Mouse (Mus musculus): ENCODE results near the gene Spryd3. TPM values are rescaled to one million over a fixed set of nuclear protein-coding genes. Genes with fewer than 3 reads are reported as not detected.
"Not testable (repeated sequence)": the region's sequence is repeated elsewhere in the genome, so short reads cannot be mapped to it uniquely, and the experiment has no call there.

Spryd3 gene
- polyA plus RNA-seq, 1 experiment from 2014 or later: 40.2 TPM

DNA sequence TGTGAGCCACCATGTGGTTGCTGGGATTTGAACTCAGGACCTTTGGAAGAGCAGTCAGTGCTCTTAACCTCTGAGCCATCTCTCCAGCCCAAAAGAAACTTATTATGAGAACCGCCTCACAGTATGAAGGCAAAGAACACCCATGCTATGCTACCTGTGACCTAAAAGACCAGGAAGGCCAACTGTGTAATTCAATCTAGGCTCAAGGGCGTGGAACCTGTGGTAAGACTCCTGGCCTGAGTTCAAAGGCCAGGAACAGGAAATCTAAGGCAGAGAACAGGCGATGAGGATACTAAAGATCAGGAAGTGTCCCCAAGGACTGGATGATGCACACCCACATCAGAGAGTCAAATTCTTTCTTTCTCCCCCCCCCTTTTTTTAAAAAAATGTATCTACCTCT is 37.5 kb upstream of the Spryd3 start:
- H3K27me3 ChIP-seq (ENCODE audit: control insufficient read depth, insufficient read depth, low read length): no peaks in the 10 kb centered on the region
- H3K9me3 ChIP-seq (ENCODE audit: control insufficient read depth, low read length): no peaks in the 10 kb centered on the region
- ATAC-seq (ENCODE audit: low FRiP score, low TSS enrichment) (no peak), DNase-seq (no peak)
- 92% methylated on average over 3 of the region's 3 CpGs for WGBS
- H3K4me3 ChIP-seq (replicated peaks; ENCODE audit: low read depth, low read length): no peak overlapping the region
- no peak overlapping the region for H3K27ac ChIP-seq (replicated peaks; ENCODE audit: low read depth, low read length)
- no peak overlapping the region for H3K9ac ChIP-seq (replicated peaks; ENCODE audit: low read length)
- H3K36me3 ChIP-seq (ENCODE audit: control insufficient read depth, insufficient read depth, low read length): 0 out of 2 replicates have a peak, but pooled peaks cover 4% of the 10 kb centered on the region
- no peak overlapping the region for H3K4me2 ChIP-seq (ENCODE audit: low read length)
- H3K4me1 ChIP-seq (ENCODE audit: control insufficient read depth, insufficient read depth, low read length): no peaks in the 10 kb centered on the region

DNA sequence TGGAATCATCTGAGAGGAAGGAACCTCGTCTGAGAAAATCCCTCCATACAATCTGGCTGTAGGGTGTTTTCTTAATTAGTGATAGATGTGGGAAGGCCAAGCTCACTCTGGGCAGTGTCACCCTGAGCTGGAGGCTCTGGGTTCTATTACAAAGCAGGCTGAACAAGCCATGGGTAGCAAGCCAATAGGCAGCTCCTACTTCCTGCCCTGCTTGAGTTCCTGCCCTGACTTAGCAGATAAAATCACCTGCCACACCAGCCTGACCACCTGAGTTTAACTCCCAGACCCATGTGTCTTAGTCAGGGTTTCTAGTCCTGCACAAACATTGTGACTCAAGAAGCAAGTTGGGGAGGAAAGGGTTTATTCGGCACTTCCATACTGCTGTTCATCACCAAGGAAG is 33.0 kb upstream of the Spryd3 start:
- Histone ChIP-seq H3K27ac (replicated peaks; ENCODE audit: low read depth, low read length) (no peak overlapping the region), H3K36me3 (ENCODE audit: control insufficient read depth, insufficient read depth, low read length) (no peaks in the 10 kb centered on the region), H3K9me3 (ENCODE audit: control insufficient read depth, low read length) (no peaks in the 10 kb centered on the region), H3K4me2 (ENCODE audit: low read length) (no peak overlapping the region), H3K4me3 (replicated peaks; ENCODE audit: low read depth, low read length) (no peak overlapping the region), H3K27me3 (ENCODE audit: control insufficient read depth, insufficient read depth, low read length) (no peaks in the 10 kb centered on the region), H3K9ac (replicated peaks; ENCODE audit: low read length) (no peak overlapping the region), H3K4me1 (ENCODE audit: control insufficient read depth, insufficient read depth, low read length) (no peaks in the 10 kb centered on the region)
- 76% methylated on average over 2 of the region's 2 CpGs for WGBS
- ATAC-seq (ENCODE audit: low FRiP score, low TSS enrichment) (no peak), DNase-seq (no peak)

DNA sequence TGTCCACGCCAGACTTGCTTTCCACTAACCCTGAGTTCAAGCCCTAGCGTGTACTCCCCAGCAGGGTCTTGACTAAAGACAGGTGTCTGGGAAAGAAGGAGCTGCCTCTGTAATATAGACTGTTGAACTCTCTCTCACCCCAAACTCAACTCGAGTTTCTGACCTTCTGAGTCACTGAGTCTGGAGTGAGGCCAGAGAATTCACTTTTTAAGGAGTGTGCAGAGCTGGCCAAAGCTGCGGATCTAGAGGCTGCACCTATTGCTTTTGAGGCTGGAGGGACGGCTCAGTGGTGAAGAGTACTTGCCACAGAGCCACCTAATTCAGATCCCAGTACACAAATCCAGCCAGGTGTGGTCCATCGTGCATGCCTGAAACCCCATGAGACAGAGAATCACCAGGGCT is 31.6 kb upstream of the Spryd3 start:
- Histone ChIP-seq H3K27ac (replicated peaks; ENCODE audit: low read depth, low read length) (no peak overlapping the region), H3K4me3 (replicated peaks; ENCODE audit: low read depth, low read length) (no peak overlapping the region), H3K27me3 (ENCODE audit: control insufficient read depth, insufficient read depth, low read length) (no peaks in the 10 kb centered on the region), H3K9me3 (ENCODE audit: control insufficient read depth, low read length) (no peaks in the 10 kb centered on the region), H3K36me3 (ENCODE audit: control insufficient read depth, insufficient read depth, low read length) (no peaks in the 10 kb centered on the region), H3K4me1 (ENCODE audit: control insufficient read depth, insufficient read depth, low read length) (no peaks in the 10 kb centered on the region), H3K4me2 (ENCODE audit: low read length) (no peak overlapping the region), H3K9ac (replicated peaks; ENCODE audit: low read length) (no peak overlapping the region)
- no peak for ATAC-seq (ENCODE audit: low FRiP score, low TSS enrichment)
- 76% methylated on average over 6 of the region's 6 CpGs for WGBS
- no peak for DNase-seq

DNA sequence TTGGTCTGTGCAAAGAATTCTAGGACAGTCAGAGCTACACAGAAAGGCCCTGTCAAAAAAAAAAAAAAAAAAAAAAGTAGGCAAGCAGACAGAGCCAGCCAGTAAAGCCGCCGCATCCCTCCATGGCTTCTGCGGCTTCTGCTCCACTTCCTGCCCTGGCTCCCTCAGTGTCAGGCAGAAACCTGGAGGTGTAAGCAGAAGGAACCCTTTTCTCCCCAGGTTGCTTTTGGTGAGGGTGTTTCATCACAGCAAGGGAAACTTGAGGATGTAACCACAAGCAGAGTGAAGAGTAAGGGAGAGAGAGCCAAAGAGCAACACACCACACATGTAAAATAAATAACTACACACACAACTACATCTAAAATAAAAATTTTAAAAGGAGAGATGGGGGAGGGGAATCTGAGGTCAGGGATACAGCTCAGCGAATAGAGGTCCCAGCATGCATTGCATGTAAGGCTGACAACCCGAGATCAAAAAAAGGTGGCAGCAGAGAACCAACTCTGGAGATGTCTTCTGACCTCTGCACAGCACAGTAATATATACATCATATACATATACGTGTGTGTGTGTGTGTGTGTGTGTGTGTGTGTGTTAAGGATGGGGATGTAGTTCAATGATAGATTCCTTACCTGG is 29.6 kb upstream of the Spryd3 start:
- Histone ChIP-seq H3K36me3 (ENCODE audit: control insufficient read depth, insufficient read depth, low read length) (no peaks in the 10 kb centered on the region), H3K9ac (replicated peaks; ENCODE audit: low read length) (no peak overlapping the region), H3K9me3 (ENCODE audit: control insufficient read depth, low read length) (no peaks in the 10 kb centered on the region), H3K27me3 (ENCODE audit: control insufficient read depth, insufficient read depth, low read length) (no peaks in the 10 kb centered on the region), H3K27ac (replicated peaks; ENCODE audit: low read depth, low read length) (no peak overlapping the region), H3K4me3 (replicated peaks; ENCODE audit: low read depth, low read length) (no peak overlapping the region), H3K4me2 (ENCODE audit: low read length) (no peak overlapping the region), H3K4me1 (ENCODE audit: control insufficient read depth, insufficient read depth, low read length) (no peaks in the 10 kb centered on the region)
- DNase-seq (no peak), ATAC-seq (ENCODE audit: low FRiP score, low TSS enrichment) (no peak)
- 64% methylated on average over 6 of the region's 6 CpGs for WGBS

DNA sequence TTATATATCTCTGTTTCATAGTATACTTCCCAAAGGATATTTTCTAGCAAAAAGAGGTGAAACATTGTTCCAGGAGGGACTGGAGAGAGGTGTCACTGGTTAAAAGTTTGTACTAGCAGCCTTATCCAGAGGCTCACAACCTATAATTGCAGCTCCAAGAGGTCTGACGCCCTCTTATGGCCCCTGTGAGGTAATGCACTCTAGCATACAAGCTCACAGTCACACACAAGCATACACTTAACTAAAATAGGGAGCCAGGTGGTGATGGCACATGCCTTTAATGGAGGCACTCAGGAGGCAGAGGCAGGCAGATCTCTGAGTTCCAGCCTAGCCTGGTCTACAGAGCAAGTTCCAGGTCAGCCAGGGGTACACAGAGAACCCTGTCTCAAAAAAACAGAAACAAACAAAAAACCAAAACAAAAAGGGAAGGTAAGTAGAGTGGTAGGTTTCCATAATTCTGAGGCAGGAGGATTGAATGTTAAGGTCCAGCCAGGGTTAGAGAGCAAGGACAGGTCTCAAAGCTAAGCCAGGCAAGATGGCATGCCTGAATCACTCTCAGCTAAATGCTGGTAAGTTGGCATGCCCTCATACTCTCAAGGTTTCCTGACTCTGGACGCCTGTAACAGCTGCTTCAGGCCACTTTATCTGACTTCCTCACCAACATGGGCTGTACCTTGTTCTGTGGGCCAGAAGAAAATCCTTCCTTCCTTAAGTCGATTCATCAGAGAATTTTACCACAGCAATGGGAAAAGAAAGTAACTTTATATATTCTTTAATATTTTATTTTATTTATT is 28.1 kb upstream of the Spryd3 start:
- no peaks in the 10 kb centered on the region for H3K36me3 ChIP-seq (ENCODE audit: control insufficient read depth, insufficient read depth, low read length)
- H3K27me3 ChIP-seq (ENCODE audit: control insufficient read depth, insufficient read depth, low read length): no peaks in the 10 kb centered on the region
- no peak overlapping the region for H3K4me2 ChIP-seq (ENCODE audit: low read length)
- no peaks in the 10 kb centered on the region for H3K4me1 ChIP-seq (ENCODE audit: control insufficient read depth, insufficient read depth, low read length)
- H3K4me3 ChIP-seq (replicated peaks; ENCODE audit: low read depth, low read length): no peak overlapping the region
- H3K9me3 ChIP-seq (ENCODE audit: control insufficient read depth, low read length): no peaks in the 10 kb centered on the region
- no peak overlapping the region for H3K27ac ChIP-seq (replicated peaks; ENCODE audit: low read depth, low read length)
- WGBS: 62% methylated on average over 3 of the region's 3 CpGs
- DNase-seq (no peak), ATAC-seq (ENCODE audit: low FRiP score, low TSS enrichment) (no peak)
- H3K9ac ChIP-seq (replicated peaks; ENCODE audit: low read length): no peak overlapping the region

DNA sequence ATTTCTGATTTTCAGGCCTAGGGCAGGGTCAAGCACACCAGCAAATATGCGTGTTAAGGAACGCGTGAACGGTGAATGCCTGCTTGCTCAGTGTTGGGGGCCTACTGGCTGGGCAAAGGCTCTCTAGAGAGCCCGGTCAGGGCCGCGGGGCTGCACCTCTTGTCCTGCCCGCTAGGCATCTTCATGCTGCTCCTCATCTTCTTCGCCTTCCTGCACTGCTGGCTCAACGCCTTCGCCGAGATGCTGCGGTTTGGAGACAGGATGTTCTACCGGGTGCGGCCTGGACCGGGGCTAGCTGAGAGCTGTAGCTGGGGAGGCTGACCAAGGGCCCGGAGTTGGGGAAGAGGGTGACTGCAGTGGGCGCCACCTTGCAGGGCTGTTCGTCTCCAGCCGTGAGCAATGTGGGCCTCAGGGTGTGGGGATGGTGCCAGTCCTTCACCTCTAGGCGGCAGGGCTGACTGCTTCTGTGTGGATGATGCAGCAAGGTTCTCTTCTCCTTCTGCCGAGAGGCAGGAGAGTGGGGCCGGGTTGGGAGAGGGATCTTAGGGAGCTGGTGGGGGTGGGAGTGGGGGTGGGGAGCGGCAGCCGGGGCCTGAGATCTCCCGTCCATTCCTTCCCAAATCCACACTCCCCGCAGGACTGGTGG is 24.5 kb upstream of the Spryd3 start:
- no peak for DNase-seq
- Histone ChIP-seq H3K9me3 (ENCODE audit: control insufficient read depth, low read length) (no peaks in the 10 kb centered on the region), H3K27ac (replicated peaks; ENCODE audit: low read depth, low read length) (no peak overlapping the region), H3K4me1 (ENCODE audit: control insufficient read depth, insufficient read depth, low read length) (peaks cover 6% of the 10 kb centered on the region; the same call in 1 of the 2 replicates), H3K27me3 (ENCODE audit: control insufficient read depth, insufficient read depth, low read length) (no peaks in the 10 kb centered on the region), H3K4me2 (ENCODE audit: low read length) (no peak overlapping the region), H3K36me3 (ENCODE audit: control insufficient read depth, insufficient read depth, low read length) (no peaks in the 10 kb centered on the region), H3K9ac (replicated peaks; ENCODE audit: low read length) (no peak overlapping the region), H3K4me3 (replicated peaks; ENCODE audit: low read depth, low read length) (no peak overlapping the region)
- 67% methylated on average over 26 of the region's 27 CpGs for WGBS
- no peak for ATAC-seq (ENCODE audit: low FRiP score, low TSS enrichment)

DNA sequence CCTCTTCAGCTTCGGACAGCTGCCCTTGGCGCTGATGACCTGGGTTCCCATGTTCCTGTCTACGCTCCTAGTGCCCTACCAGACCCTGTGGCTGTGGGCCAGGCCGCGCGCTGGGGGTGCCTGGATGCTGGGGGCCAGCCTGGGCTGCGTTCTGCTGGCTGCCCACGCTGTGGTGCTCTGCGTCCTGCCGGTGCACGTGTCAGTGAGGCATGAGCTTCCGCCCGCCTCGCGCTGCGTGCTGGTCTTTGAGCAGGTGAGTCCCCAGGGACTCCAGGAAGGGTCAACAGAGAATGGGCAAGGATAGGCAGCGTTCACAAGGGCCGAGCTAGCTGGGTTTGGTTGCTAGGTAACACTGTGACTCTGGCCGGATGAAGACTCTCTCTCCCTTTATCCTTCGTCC is 20.8 kb upstream of the Spryd3 start:
- Histone ChIP-seq H3K27ac (replicated peaks; ENCODE audit: low read depth, low read length) (peak overlapping the region; percentile 55), H3K4me3 (replicated peaks; ENCODE audit: low read depth, low read length) (no peak overlapping the region), H3K4me2 (ENCODE audit: low read length) (peak overlapping the region; percentile 28; the same call in 1 of the 2 replicates), H3K4me1 (ENCODE audit: control insufficient read depth, insufficient read depth, low read length) (peaks cover 6% of the 10 kb centered on the region; the same call in 1 of the 2 replicates), H3K27me3 (ENCODE audit: control insufficient read depth, insufficient read depth, low read length) (no peaks in the 10 kb centered on the region), H3K9me3 (ENCODE audit: control insufficient read depth, low read length) (no peaks in the 10 kb centered on the region), H3K9ac (replicated peaks; ENCODE audit: low read length) (no peak overlapping the region), H3K36me3 (ENCODE audit: control insufficient read depth, insufficient read depth, low read length) (no peaks in the 10 kb centered on the region)
- 18% methylated on average over 20 of the region's 20 CpGs for WGBS
- DNase-seq (peak; percentile 66), ATAC-seq (ENCODE audit: low FRiP score, low TSS enrichment) (no peak)

DNA sequence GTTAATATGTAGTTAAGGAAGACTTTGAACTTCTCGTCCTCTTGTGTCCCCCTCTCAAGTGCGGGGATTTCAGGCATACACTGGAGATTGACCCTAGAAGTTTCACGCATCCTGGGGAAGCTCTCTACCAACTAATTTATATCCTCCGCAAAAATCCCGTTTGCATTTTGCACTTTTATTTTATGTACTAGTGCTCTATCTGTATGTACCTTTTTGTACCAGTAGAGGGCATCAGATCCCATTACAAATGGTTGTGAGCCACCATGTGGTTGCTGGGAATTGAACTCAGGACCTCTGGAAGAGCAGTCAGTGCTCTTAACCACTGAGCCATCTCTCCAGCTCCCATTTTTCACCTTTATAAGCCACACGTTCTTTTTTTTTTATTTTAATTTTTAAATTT is 19.0 kb upstream of the Spryd3 start:
- H3K27me3 ChIP-seq (ENCODE audit: control insufficient read depth, insufficient read depth, low read length); H3K9me3 ChIP-seq (ENCODE audit: control insufficient read depth, low read length); H3K36me3 ChIP-seq (ENCODE audit: control insufficient read depth, insufficient read depth, low read length); ATAC-seq (ENCODE audit: low FRiP score, low TSS enrichment); H3K4me1 ChIP-seq (ENCODE audit: control insufficient read depth, insufficient read depth, low read length); H3K27ac ChIP-seq (replicated peaks; ENCODE audit: low read depth, low read length); H3K4me2 ChIP-seq (ENCODE audit: low read length); DNase-seq; H3K9ac ChIP-seq (replicated peaks; ENCODE audit: low read length); H3K4me3 ChIP-seq (replicated peaks; ENCODE audit: low read depth, low read length): not testable (repeated sequence)
- WGBS: 93% methylated on average over 6 of the region's 6 CpGs
